24 mouse cellular contexts compared by ENCODE assay signal in the genomic region with DNA sequence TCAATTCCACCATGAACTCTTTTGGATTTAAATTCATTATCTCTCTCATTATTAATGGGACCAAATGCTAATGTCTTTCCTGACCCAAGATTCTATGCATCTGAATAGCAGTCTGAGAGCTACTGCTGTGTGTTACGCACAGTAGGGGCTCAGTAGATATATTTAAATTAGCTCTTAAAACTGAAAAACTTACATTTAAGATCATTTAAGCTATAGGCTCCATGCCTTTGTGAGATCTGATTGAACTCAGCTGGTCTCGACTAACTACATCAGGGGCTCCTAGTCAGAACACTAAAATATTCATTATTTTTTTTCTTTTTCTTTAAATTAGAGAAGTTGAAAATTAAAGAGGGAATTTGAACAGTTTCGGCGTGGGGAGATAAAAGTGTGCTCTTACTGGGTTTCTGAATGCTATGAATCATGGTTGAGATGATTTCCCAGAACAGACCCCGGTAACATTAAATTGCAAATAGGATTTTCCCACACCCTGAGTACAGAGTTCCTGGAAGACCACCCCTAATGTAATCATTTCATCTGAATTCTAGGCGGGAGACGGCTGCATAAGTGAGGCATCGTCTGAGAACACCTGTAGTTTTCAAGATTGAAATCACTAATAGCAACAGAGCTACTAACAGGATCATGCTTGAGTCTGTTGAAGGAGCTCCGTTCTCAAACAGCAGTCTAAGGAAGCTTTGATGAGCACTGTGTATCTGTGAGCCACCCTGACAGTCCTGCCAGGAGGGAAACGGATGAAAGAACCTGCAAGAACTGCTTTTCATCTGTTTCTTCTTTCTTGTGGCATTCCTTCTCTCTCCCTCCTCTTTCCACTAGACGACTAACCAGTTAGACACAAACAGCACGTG.
DNase-seq lines count a peak whose midpoint lies in the region; ATAC-seq and TF ChIP-seq lines count a peak whose summit lies in the region.
"Had no signal": no experiment of that assay in that cellular context is flagged by ENCODE, and none has a peak within 500 bp of the region (broad histone marks: within the 10 kb centered on the region; RNA-seq: fewer than 3 reads in every experiment).

No protein-coding gene starts in this region.

- H3K4me3 ChIP-seq in hindbrain, postnatal 0 days (ENCODE audit: low read length) = no peak overlapping the region
- no peak overlapping the region for H3K4me3 ChIP-seq in hindbrain, embryonic 11.5 days (ENCODE audit: low read depth, low read length)
- no peak overlapping the region for H3K4me3 ChIP-seq in forebrain, embryonic 13.5 days
- no peak overlapping the region for H3K4me3 ChIP-seq in forebrain, embryonic 15.5 days
- H3K4me3 ChIP-seq in neural tube, embryonic 15.5 days (replicated peaks) = no peak overlapping the region
- no peak overlapping the region for H3K4me3 ChIP-seq in lung, adult 2 months (replicated peaks; ENCODE audit: extremely low read depth, low read depth, low read length)
- H3K4me3 ChIP-seq: embryonic facial prominence, embryonic 12.5 days; heart, adult 2 months; heart, embryonic 12.5 days; limb, embryonic 15.5 days; liver, embryonic 13.5 days had no signal

- H3K9me3 ChIP-seq in hindbrain, postnatal 0 days (ENCODE audit: low read length) = no peaks in the 10 kb centered on the region
- H3K9me3 ChIP-seq in hindbrain, embryonic 11.5 days (ENCODE audit: control insufficient read depth, low read length) = no peaks in the 10 kb centered on the region
- H3K9me3 ChIP-seq in forebrain, embryonic 13.5 days (replicated peaks) = no peaks in the 10 kb centered on the region
- no peaks in the 10 kb centered on the region for H3K9me3 ChIP-seq in forebrain, embryonic 15.5 days
- no peaks in the 10 kb centered on the region for H3K9me3 ChIP-seq in neural tube, embryonic 15.5 days (replicated peaks)
- H3K9me3 ChIP-seq: embryonic facial prominence, embryonic 12.5 days; heart, embryonic 12.5 days; limb, embryonic 15.5 days; liver, embryonic 13.5 days had no signal

- no peaks in the 10 kb centered on the region for H3K27me3 ChIP-seq in hindbrain, postnatal 0 days (ENCODE audit: insufficient read depth, low read length)
- no peaks in the 10 kb centered on the region for H3K27me3 ChIP-seq in hindbrain, embryonic 11.5 days (ENCODE audit: control insufficient read depth, insufficient read depth, low read length)
- H3K27me3 ChIP-seq in forebrain, embryonic 13.5 days = no peaks in the 10 kb centered on the region
- no peaks in the 10 kb centered on the region for H3K27me3 ChIP-seq in forebrain, embryonic 15.5 days
- no peaks in the 10 kb centered on the region for H3K27me3 ChIP-seq in neural tube, embryonic 15.5 days (replicated peaks)
- H3K27me3 ChIP-seq: embryonic facial prominence, embryonic 12.5 days; heart, embryonic 12.5 days; limb, embryonic 15.5 days; liver, embryonic 13.5 days had no signal

- H3K27ac ChIP-seq in hindbrain, postnatal 0 days = no peak overlapping the region
- no peak overlapping the region for H3K27ac ChIP-seq in hindbrain, embryonic 11.5 days (ENCODE audit: low read depth, low read length)
- no peak overlapping the region for H3K27ac ChIP-seq in forebrain, embryonic 13.5 days
- H3K27ac ChIP-seq in forebrain, embryonic 15.5 days (replicated peaks) = no peak overlapping the region
- no peak overlapping the region for H3K27ac ChIP-seq in neural tube, embryonic 15.5 days (replicated peaks)
- H3K27ac ChIP-seq: embryonic facial prominence, embryonic 12.5 days; heart, adult 2 months; limb, embryonic 15.5 days; liver, embryonic 13.5 days; macrophage had no signal

- no peak overlapping the region for H3K4me2 ChIP-seq in hindbrain, postnatal 0 days (ENCODE audit: low read depth, low read length)
- no peak overlapping the region for H3K4me2 ChIP-seq in hindbrain, embryonic 11.5 days (replicated peaks; ENCODE audit: low read depth, low read length)
- H3K4me2 ChIP-seq in forebrain, embryonic 13.5 days = no peak overlapping the region
- H3K4me2 ChIP-seq in forebrain, embryonic 15.5 days (replicated peaks) = no peak overlapping the region
- H3K4me2 ChIP-seq in neural tube, embryonic 15.5 days = no peak overlapping the region
- H3K4me2 ChIP-seq: embryonic facial prominence, embryonic 12.5 days; heart, embryonic 12.5 days; limb, embryonic 15.5 days; liver, embryonic 13.5 days had no signal

- 65% methylated on average over 12 of the region's 12 CpGs for WGBS in hindbrain, postnatal 0 days
- WGBS in hindbrain, embryonic 11.5 days = 75% methylated on average over 12 of the region's 12 CpGs
- WGBS in forebrain, embryonic 13.5 days = 49% methylated on average over 12 of the region's 12 CpGs
- 44% methylated on average over 12 of the region's 12 CpGs for WGBS in forebrain, embryonic 15.5 days
- WGBS in neural tube, embryonic 15.5 days = 68% methylated on average over 12 of the region's 12 CpGs
- WGBS in lung, adult 2 months = 67% methylated on average over 12 of the region's 12 CpGs

- no peak for DNase-seq in hindbrain, postnatal 0 days (ENCODE audit: low spot score)
- DNase-seq in hindbrain, embryonic 11.5 days (ENCODE audit: low spot score) = no peak
- no peak for DNase-seq in lung, adult 2 months
- DNase-seq: adrenal gland, postnatal 25 days; B cell, adult 2 months; cerebellum, adult 2 months; cerebellum, postnatal 14 days; heart, adult 2 months; heart, postnatal 4 days; kidney, adult 9 months; kidney, postnatal 10 days; layer of hippocampus, postnatal 36 days; left cerebral cortex, postnatal 4 days; liver, embryonic 13.5 days; lung, adult 18-20 months; lung, postnatal 10 days had no signal

- no peak for TF ChIP-seq CTCF in hindbrain, postnatal 0 days (IDR thresholded peaks at IDR 0.05; ENCODE audit: low read depth)
- TF ChIP-seq CTCF in lung, adult 2 months (IDR thresholded peaks at IDR 0.05; ENCODE audit: insufficient read depth, low read length) = no peak

- H3K4me1 ChIP-seq in hindbrain, postnatal 0 days (ENCODE audit: insufficient read depth, low read length) = no peaks in the 10 kb centered on the region
- H3K4me1 ChIP-seq in hindbrain, embryonic 11.5 days (replicated peaks; ENCODE audit: control insufficient read depth, insufficient read depth, low read length) = no peaks in the 10 kb centered on the region
- H3K4me1 ChIP-seq in forebrain, embryonic 13.5 days = 0 out of 2 replicates have a peak, but pooled peaks cover 8% of the 10 kb centered on the region
- no peaks in the 10 kb centered on the region for H3K4me1 ChIP-seq in forebrain, embryonic 15.5 days
- no peaks in the 10 kb centered on the region for H3K4me1 ChIP-seq in neural tube, embryonic 15.5 days
- H3K4me1 ChIP-seq in lung, adult 2 months (ENCODE audit: control insufficient read depth, insufficient read depth, low read length) = no peaks in the 10 kb centered on the region
- H3K4me1 ChIP-seq: embryonic facial prominence, embryonic 12.5 days; limb, embryonic 15.5 days; liver, embryonic 13.5 days had no signal

- no peak for TF ChIP-seq POLR2A in lung, adult 2 months (IDR thresholded peaks at IDR 0.05; ENCODE audit: borderline replicate concordance, extremely low read depth, low read depth, low read length)

- H3K9ac ChIP-seq in hindbrain, postnatal 0 days (replicated peaks; ENCODE audit: low read length) = no peak overlapping the region
- no peak overlapping the region for H3K9ac ChIP-seq in hindbrain, embryonic 11.5 days (ENCODE audit: low read depth, low read length)
- no peak overlapping the region for H3K9ac ChIP-seq in forebrain, embryonic 13.5 days
- no peak overlapping the region for H3K9ac ChIP-seq in forebrain, embryonic 15.5 days (replicated peaks)
- H3K9ac ChIP-seq in neural tube, embryonic 15.5 days (replicated peaks) = no peak overlapping the region
- H3K9ac ChIP-seq: embryonic facial prominence, embryonic 12.5 days; heart, embryonic 12.5 days; limb, embryonic 15.5 days; liver, embryonic 13.5 days had no signal

- H3K36me3 ChIP-seq in hindbrain, postnatal 0 days (ENCODE audit: insufficient read depth, low read length) = no peaks in the 10 kb centered on the region
- no peaks in the 10 kb centered on the region for H3K36me3 ChIP-seq in hindbrain, embryonic 11.5 days (ENCODE audit: control insufficient read depth, insufficient read depth, low read length)
- H3K36me3 ChIP-seq in forebrain, embryonic 13.5 days (ENCODE audit: poor library complexity, severe bottlenecking) = no peaks in the 10 kb centered on the region
- H3K36me3 ChIP-seq in forebrain, embryonic 15.5 days = no peaks in the 10 kb centered on the region
- H3K36me3 ChIP-seq in neural tube, embryonic 15.5 days = no peaks in the 10 kb centered on the region
- H3K36me3 ChIP-seq: embryonic facial prominence, embryonic 12.5 days; heart, embryonic 12.5 days; limb, embryonic 15.5 days; liver, embryonic 13.5 days had no signal

- peak; percentile 38; the same call in 1 of the 2 replicates for ATAC-seq in hindbrain, postnatal 0 days
- no peak for ATAC-seq in hindbrain, embryonic 11.5 days (ENCODE audit: low FRiP score)
- ATAC-seq in forebrain, embryonic 13.5 days = peak; percentile 72
- ATAC-seq in forebrain, embryonic 15.5 days (replicated peaks) = peak; percentile 49; the same call in 1 of the 2 replicates
- ATAC-seq in neural tube, embryonic 15.5 days (ENCODE audit: low FRiP score) = peak; percentile 61; the same call in 1 of the 2 replicates
- ATAC-seq: intestine, postnatal 0 days had no signal
